Mouse (Mus musculus) liver, postnatal 0 days (tissue): ENCODE measurements at regions not wholly inside any gene's neighbourhood (a gene's known extent, or its start where the extent isn't known, plus 50 kb on each side); places are given as distances from the start of the nearest gene placed in this dataset.

Source experiments
- CTCF ChIP-seq: sonication (generic); IDR thresholded peaks from 2 replicates; pipeline ENCODE4 v1.5.1; 2016; ENCODE audit warnings: antibody characterized with exemption, low read depth
- EP300 ChIP-seq: IDR thresholded peaks from 2 replicates; pipeline ENCODE4 v1.6.1; 2016; ENCODE audit warnings: antibody characterized with exemption, low read depth, mild to moderate bottlenecking

DNA sequence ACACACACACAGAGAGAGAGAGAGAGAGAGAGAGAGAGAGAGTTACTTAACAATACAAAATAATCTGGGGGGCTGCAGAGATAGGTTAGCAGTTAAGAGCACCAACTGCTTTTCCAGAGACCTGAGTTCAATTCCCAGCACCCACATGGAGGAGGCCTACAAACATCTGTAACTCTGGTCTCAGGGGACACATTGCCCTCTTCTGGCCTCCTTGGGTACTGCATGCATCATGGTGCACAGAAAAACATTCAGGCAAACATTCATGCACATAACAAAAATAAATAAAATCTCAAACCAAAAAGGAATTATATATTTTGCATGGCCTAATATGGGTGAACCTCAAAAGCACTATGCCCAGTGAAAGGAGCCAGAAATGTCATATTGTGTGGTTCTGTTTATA lies 161.6 kb downstream of the Kit start:
- TF ChIP-seq CTCF, result peak; percentile 69
- no peak for TF ChIP-seq EP300
